Mouse (Mus musculus) urinary bladder, postnatal 36 days (tissue): ENCODE data around the gene Nudt11.
A peak's percentile ranks its signal among the peaks of the same experiment; 100 is the strongest.

Experiments
- DNase-seq, 2 experiments: peaks; one replicate each; pipeline ENCODE4 v3.0.0; 2022; ENCODE audit warnings: low spot score in 2 of 2, mixed read lengths in 1 of 2

The Nudt11 gene

GRCm38 (mm10) chrX:6047066-6047935 is at the start of gene Nudt11:
Nudt11 (plus strand) TSS chrX:6047453.
- peak in 1 of 2 experiments; percentile 1 for DNase-seq

GRCm38 (mm10) chrX:6047936-6048614 is 822 bp downstream of the Nudt11 start:
- DNase-seq = peak; percentile 1 to 20

- DNase-seq = no peak
Measured at GRCm38 (mm10) chrX:6061563-6061962, 14.3 kb downstream of the Nudt11 start.

GRCm38 (mm10) chrX:6082954-6083680 is 35.9 kb downstream of the Nudt11 start, which contains the start of gene AU022751:
AU022751 (minus strand) TSS chrX:6083419.
- no peak for DNase-seq

DNA sequence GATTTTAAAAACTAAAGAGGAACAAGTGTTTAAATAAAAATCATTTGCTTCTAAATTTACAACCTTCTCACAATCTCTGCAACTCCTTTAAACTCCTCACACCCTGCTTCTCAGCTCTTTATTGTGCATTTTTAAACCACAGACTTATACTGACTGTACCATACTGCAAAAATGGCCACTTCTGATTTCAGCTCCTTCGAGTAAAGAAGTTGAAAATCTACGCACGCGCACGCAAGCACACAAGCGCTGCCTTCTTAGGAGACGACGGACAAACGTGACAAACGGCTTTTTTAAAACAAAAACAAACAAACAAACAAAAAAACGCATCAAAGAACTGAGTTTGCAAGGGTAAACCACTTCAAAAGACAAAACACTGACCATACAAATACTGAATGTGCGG is 44.3 kb downstream of the Nudt11 start:
- DNase-seq = no peak

DNA sequence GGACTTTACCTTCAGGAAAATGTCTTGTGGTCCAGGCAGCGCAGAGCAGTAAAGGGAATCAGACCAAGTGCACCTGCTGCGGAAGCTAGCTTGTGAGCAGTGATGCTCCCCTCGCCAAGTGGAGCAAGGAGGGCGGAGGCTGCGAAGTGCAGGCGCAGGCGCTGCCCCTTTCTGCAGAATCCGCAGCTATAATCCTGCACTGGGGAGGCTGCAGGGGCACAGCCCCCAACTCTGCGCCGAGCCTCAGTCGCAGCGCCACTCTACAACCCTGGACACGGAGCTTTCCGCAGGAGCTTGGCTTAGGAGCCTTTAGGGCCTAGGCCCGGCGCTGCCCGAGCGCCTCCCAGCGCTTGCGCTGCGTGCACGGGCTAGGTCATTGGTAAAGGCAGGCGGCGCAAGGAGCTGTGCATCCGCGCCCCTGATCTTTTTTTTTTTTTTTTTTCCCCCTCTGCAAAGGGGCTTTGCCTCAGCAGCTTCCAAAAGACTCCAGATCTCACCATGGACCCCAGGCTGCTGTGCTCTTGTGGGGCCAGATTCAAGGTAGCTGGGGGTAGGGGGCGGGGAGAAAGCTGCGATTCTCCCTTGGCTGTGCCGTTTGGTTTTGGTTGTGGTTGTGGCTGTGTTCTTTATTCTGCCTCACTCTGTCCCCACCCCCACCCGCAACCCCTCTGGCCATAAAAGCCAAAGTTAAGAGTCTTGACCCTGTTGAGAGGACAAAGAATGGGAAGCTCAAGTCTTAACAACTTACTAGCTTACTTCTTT is 44.9 kb downstream of the Nudt11 start:
- DNase-seq = peak in 1 of 2 experiments; percentile 2
